Mouse (Mus musculus): ENCODE results near the gene Ube2e2. TPM values are rescaled to one million over a fixed set of nuclear protein-coding genes. Genes with fewer than 3 reads are reported as not detected.
A peak's percentile ranks its signal among the peaks of the same experiment; 100 is the strongest.

Ube2e2 gene
- polyA plus RNA-seq, 1 experiment from 2014 or later, result 71.5 TPM

- Histone ChIP-seq H3K9me3 (ENCODE audit: low read length) (no peaks in the 10 kb centered on the region), H3K9ac (replicated peaks; ENCODE audit: low read depth) (no peak overlapping the region), H3K4me2 (replicated peaks; ENCODE audit: low read depth, low read length) (no peak overlapping the region), H3K27me3 (replicated peaks; ENCODE audit: insufficient read depth, low read length) (no peaks in the 10 kb centered on the region), H3K27ac (ENCODE audit: low read length) (no peak overlapping the region), H3K4me3 (ENCODE audit: low read depth, low read length) (no peak overlapping the region), H3K4me1 (ENCODE audit: insufficient read depth, low read depth, low read length) (no peaks in the 10 kb centered on the region), H3K36me3 (ENCODE audit: insufficient read depth, low read length) (no peaks in the 10 kb centered on the region)
- TF ChIP-seq EP300 (IDR thresholded peaks at IDR 0.05) (no peak), CTCF (IDR thresholded peaks at IDR 0.05) (no peak)
- no peak for ATAC-seq
- DNase-seq (ENCODE audit: low spot score), result no peak
- 55% methylated on average over 1 of the region's 1 CpGs for WGBS
Observed at GRCm38 (mm10) chr14:18755410-18755809, 138.7 kb downstream of the Ube2e2 start.

GRCm38 (mm10) chr14:18754595-18754994 lies 139.5 kb downstream of the Ube2e2 start:
- no peak for DNase-seq (ENCODE audit: low spot score)
- Histone ChIP-seq H3K4me1 (ENCODE audit: insufficient read depth, low read depth, low read length) (no peaks in the 10 kb centered on the region), H3K27me3 (replicated peaks; ENCODE audit: insufficient read depth, low read length) (no peaks in the 10 kb centered on the region), H3K4me2 (replicated peaks; ENCODE audit: low read depth, low read length) (no peak overlapping the region), H3K9ac (replicated peaks; ENCODE audit: low read depth) (no peak overlapping the region), H3K9me3 (ENCODE audit: low read length) (no peaks in the 10 kb centered on the region), H3K27ac (ENCODE audit: low read length) (no peak overlapping the region), H3K36me3 (ENCODE audit: insufficient read depth, low read length) (no peaks in the 10 kb centered on the region), H3K4me3 (ENCODE audit: low read depth, low read length) (no peak overlapping the region)
- TF ChIP-seq EP300 (IDR thresholded peaks at IDR 0.05) (no peak), CTCF (IDR thresholded peaks at IDR 0.05) (no peak)
- ATAC-seq, result no peak
- 90% methylated on average over 2 of the region's 2 CpGs for WGBS

GRCm38 (mm10) chr14:18754001-18754400 lies 140.1 kb downstream of the Ube2e2 start:
- DNase-seq (ENCODE audit: low spot score) (no peak), ATAC-seq (no peak)
- H3K9me3 ChIP-seq (ENCODE audit: low read length), result no peaks in the 10 kb centered on the region; the same call in 1 of the 2 replicates
- no peaks in the 10 kb centered on the region for H3K36me3 ChIP-seq (ENCODE audit: insufficient read depth, low read length)
- no peak overlapping the region for H3K9ac ChIP-seq (replicated peaks; ENCODE audit: low read depth)
- H3K27ac ChIP-seq (ENCODE audit: low read length), result no peak overlapping the region
- H3K4me3 ChIP-seq (ENCODE audit: low read depth, low read length), result no peak overlapping the region
- H3K27me3 ChIP-seq (replicated peaks; ENCODE audit: insufficient read depth, low read length), result no peaks in the 10 kb centered on the region
- WGBS, result 87% methylated on average over 2 of the region's 2 CpGs
- no peak overlapping the region for H3K4me2 ChIP-seq (replicated peaks; ENCODE audit: low read depth, low read length)
- TF ChIP-seq EP300 (IDR thresholded peaks at IDR 0.05) (no peak), CTCF (IDR thresholded peaks at IDR 0.05) (no peak)
- H3K4me1 ChIP-seq (ENCODE audit: insufficient read depth, low read depth, low read length), result no peaks in the 10 kb centered on the region

GRCm38 (mm10) chr14:18731154-18731553 lies 162.9 kb downstream of the Ube2e2 start:
- Histone ChIP-seq H3K9me3 (ENCODE audit: low read length) (no peaks in the 10 kb centered on the region), H3K4me3 (ENCODE audit: low read depth, low read length) (no peak overlapping the region), H3K27ac (ENCODE audit: low read length) (no peak overlapping the region), H3K4me2 (replicated peaks; ENCODE audit: low read depth, low read length) (0 out of 2 replicates have a peak overlapping the region, but pooled peaks have one; percentile 5), H3K4me1 (ENCODE audit: insufficient read depth, low read depth, low read length) (0 out of 2 replicates have a peak, but pooled peaks cover 4% of the 10 kb centered on the region), H3K27me3 (replicated peaks; ENCODE audit: insufficient read depth, low read length) (no peaks in the 10 kb centered on the region), H3K36me3 (ENCODE audit: insufficient read depth, low read length) (no peaks in the 10 kb centered on the region), H3K9ac (replicated peaks; ENCODE audit: low read depth) (no peak overlapping the region)
- WGBS, result 37% methylated on average over 4 of the region's 4 CpGs
- ATAC-seq, result no peak
- no peak for DNase-seq (ENCODE audit: low spot score)
- TF ChIP-seq EP300 (IDR thresholded peaks at IDR 0.05), result no peak
- no peak for TF ChIP-seq CTCF (IDR thresholded peaks at IDR 0.05)

GRCm38 (mm10) chr14:18720601-18721591 lies 173.2 kb downstream of the Ube2e2 start:
- Histone ChIP-seq H3K36me3 (ENCODE audit: insufficient read depth, low read length) (no peaks in the 10 kb centered on the region), H3K4me3 (ENCODE audit: low read depth, low read length) (no peak overlapping the region), H3K4me2 (replicated peaks; ENCODE audit: low read depth, low read length) (no peak overlapping the region), H3K27me3 (replicated peaks; ENCODE audit: insufficient read depth, low read length) (no peaks in the 10 kb centered on the region), H3K4me1 (ENCODE audit: insufficient read depth, low read depth, low read length) (no peaks in the 10 kb centered on the region), H3K9me3 (ENCODE audit: low read length) (no peaks in the 10 kb centered on the region), H3K27ac (ENCODE audit: low read length) (no peak overlapping the region), H3K9ac (replicated peaks; ENCODE audit: low read depth) (no peak overlapping the region)
- no peak for ATAC-seq
- no peak for DNase-seq (ENCODE audit: low spot score)
- TF ChIP-seq EP300 (IDR thresholded peaks at IDR 0.05) (no peak), CTCF (IDR thresholded peaks at IDR 0.05) (no peak)
- WGBS, result 60% methylated on average over 2 of the region's 2 CpGs

- no peaks in the 10 kb centered on the region for H3K9me3 ChIP-seq (ENCODE audit: low read length)
- H3K4me1 ChIP-seq (ENCODE audit: insufficient read depth, low read depth, low read length), result no peaks in the 10 kb centered on the region
- no peak for ATAC-seq
- H3K4me3 ChIP-seq (ENCODE audit: low read depth, low read length), result no peak overlapping the region
- TF ChIP-seq CTCF (IDR thresholded peaks at IDR 0.05) (no peak), EP300 (IDR thresholded peaks at IDR 0.05) (no peak)
- DNase-seq (ENCODE audit: low spot score), result no peak
- no peak overlapping the region for H3K4me2 ChIP-seq (replicated peaks; ENCODE audit: low read depth, low read length)
- H3K9ac ChIP-seq (replicated peaks; ENCODE audit: low read depth), result no peak overlapping the region
- WGBS, result 74% methylated on average over 1 of the region's 1 CpGs
- no peaks in the 10 kb centered on the region for H3K36me3 ChIP-seq (ENCODE audit: insufficient read depth, low read length)
- no peak overlapping the region for H3K27ac ChIP-seq (ENCODE audit: low read length)
- H3K27me3 ChIP-seq (replicated peaks; ENCODE audit: insufficient read depth, low read length), result no peaks in the 10 kb centered on the region
Observed at GRCm38 (mm10) chr14:18716970-18717369, 177.1 kb downstream of the Ube2e2 start.
